Mouse (Mus musculus) cerebellum, postnatal 36 days (tissue): ENCODE measurements at regions not wholly inside any gene's neighbourhood (a gene's known extent, or its start where the extent isn't known, plus 50 kb on each side); places are given as distances from the start of the nearest gene placed in this dataset.
A peak's percentile ranks its signal among the peaks of the same experiment; 100 is the strongest.

ENCODE experiments used
- DNase-seq, 2 experiments: peaks; one replicate each; pipeline ENCODE4 v3.0.0; 2021 to 2022; ENCODE audit warnings: mixed read lengths in 2 of 2

DNA sequence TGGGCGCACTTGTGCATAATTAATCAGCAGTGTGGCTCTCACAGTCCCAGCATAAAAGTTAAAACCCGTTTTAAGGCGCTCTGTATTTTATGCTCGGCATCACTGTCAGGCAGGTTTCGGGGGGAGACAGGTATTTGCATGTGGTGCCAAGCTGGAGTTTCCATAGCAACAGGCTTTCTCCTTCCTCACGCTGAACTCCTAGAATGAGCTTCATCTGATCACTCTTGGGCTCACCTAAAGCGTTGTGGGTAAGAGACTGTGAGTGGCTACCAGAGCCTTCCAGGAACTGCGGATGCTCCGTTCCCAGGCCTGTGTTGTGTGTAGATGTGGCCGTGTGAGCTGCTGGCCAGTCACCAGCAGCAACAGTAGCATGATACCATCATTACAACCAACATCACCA lies 161.5 kb downstream of the Ajap1 start:
- DNase-seq, result no peak

DNA sequence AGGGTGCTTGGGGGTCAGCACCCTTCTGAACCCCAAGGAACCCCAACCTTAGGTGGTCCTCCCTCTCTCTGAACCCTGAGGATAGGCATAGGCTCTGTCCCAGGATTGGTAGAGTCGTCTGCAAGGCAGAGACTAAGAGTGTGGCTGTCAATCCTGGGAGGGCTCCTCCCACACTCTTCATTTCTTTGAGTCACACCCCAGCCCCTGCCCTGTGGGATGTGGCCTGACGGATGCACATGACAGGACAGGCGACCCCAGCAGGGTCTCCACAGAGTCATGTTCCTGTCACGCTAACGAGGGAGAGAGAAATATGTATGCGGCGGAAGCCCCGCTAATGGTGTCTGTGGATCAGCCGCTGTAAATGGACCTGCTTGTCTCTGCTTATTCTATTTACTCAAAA lies 162.0 kb downstream of the Ajap1 start:
- no peak for DNase-seq

DNA sequence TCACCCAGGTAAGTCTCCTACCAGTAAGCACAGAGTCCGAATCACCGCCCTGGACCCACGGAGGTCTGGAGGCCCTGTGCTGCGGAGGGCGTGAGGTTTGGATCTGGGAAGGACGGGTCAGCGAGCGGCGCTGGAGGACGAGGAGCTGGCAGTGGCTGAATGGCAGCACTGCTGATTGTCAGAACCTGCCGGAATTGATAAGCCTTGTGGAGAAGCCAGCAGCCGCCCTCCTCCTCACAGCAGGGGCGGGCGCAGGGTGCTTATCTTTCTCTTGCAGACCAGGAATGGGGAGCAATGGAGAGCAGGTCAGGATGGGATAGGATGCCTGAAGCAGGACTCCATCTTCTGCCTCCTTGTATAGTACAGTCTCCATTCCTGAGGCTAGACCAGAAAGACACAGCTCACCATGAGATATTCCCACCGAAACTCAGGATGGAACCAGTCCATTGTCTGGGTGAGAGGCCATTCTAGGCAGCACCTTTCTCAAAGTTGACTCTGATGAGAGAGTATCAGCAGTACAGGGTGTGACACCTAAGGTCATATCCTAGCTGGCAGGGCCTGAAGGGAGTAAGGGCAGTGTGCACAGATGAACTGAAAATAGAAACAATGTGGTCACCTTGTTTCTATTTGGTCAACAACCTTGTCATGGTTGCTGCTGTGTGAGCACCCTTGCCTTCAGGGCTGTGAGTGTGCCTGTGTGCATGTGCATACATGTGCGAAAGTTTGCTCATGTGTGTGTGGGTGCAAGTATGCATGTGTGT lies 165.5 kb downstream of the Ajap1 start:
- DNase-seq, result no peak

- DNase-seq, result no peak
Observed at GRCm38 (mm10) chr4:153316519-153316918, 166.1 kb downstream of the Ajap1 start.

DNA sequence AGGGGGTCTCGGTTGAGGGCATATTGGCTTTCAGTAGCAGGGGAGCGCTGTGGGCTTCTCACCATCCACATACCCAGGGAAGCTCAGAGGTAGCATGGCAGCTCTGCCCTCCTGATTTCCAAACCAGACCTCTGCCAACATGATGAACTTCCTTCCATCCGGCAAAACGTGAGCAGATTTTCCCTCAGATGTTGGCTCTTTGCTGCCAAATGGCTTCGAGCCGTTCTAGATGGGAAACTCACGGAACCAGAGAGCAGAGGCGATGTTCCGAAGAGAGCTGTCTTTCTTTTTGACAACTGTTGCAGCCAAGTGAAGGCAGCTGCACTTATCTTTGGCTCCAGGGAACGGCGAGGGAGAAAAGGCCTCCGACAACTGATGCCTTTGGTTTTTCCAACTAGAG lies 168.7 kb downstream of the Ajap1 start:
- DNase-seq, result no peak

- no peak for DNase-seq
Observed at GRCm38 (mm10) chr4:153311574-153311973, 171.0 kb downstream of the Ajap1 start.

DNA sequence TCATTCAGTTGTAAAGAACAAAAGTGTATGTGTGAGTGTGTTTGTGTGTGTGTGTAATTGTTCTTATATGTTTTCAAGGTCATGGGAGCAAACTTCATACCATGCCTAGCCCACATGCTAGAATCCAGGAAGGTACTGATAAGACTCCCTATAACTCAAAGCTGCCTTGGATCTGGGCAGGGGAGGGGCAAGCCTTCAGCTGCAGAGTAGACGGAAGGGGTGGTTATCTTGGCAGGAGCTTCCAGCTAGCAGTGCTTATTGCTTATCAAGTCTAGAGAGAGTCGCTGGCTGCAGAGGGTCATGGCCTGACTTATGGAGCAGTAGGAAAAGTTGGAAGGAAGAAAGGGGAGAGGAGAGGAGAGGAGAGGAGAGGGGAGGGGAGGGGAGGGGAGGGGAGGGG lies 172.0 kb downstream of the Ajap1 start:
- no peak for DNase-seq

GRCm38 (mm10) chr4:153303521-153303920 lies 179.1 kb downstream of the Ajap1 start:
- no peak for DNase-seq

DNA sequence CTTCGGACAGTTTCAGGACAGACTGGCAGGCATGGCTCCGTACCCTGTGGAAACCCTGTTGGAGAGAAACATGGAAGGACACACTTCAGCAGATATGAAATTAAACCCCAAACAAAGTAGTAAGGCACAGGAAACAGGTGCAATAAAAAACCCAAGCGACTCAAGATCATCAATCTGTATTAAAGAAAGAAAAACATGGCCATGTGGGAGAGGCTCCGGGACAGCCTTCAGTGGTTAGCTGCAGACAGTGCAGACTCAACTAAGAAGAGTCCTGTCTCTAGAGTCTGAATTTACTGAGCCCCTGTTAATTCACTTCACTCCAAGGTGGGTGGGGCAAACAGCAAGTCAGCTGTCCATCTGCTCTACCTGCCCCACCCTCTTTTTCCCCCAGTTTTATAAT lies 179.8 kb downstream of the Ajap1 start:
- DNase-seq, result no peak

- DNase-seq, result no peak
Observed at GRCm38 (mm10) chr4:153298277-153298676, 184.3 kb downstream of the Ajap1 start.

- DNase-seq, result no peak
Observed at GRCm38 (mm10) chr4:153294828-153295227, 187.8 kb downstream of the Ajap1 start.

GRCm38 (mm10) chr4:153293137-153293536 lies 189.5 kb downstream of the Ajap1 start:
- no peak for DNase-seq

DNA sequence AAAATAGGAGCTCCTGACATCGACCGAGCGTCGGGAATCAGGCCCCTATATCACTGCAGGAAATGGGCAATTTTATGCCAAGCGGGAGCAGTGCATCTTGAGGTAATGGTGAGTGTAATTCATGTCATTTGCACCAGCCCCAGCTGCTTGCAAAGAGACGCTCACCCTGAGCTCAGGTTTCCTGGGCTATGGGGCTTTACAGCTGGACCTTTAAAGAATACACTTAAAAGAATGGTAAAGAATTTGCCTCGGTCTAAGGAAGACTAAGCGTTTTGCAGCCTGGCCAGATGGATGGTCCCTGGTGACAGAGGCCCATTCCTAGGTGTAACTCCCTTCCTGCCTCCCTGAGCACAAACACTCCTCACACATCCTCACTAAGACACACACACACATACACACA lies 194.2 kb downstream of the Ajap1 start:
- DNase-seq, result no peak

DNA sequence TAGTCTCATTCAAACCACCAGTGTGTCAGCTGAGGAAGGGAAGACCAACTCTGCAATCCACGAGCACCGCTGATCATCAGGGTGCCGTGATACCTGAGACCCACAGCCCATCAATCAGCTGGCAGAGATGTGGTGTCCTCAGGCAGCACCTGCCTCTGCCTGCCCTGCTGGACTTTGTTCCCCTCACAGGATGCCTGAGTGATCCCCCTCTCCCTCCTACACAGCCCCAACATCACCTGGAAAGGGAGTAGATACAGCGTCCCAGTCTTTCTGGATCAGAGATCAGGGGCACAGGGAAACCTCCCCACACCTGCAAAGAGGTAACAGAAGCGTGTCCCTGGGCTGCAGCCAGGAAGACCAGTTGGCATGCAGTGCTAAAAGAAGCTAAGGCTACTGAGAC lies 198.4 kb downstream of the Ajap1 start:
- no peak for DNase-seq

- DNase-seq, result peak in 1 of 2 experiments; percentile 4
Observed at GRCm38 (mm10) chr4:153276571-153276970, 206.0 kb downstream of the Ajap1 start.

DNA sequence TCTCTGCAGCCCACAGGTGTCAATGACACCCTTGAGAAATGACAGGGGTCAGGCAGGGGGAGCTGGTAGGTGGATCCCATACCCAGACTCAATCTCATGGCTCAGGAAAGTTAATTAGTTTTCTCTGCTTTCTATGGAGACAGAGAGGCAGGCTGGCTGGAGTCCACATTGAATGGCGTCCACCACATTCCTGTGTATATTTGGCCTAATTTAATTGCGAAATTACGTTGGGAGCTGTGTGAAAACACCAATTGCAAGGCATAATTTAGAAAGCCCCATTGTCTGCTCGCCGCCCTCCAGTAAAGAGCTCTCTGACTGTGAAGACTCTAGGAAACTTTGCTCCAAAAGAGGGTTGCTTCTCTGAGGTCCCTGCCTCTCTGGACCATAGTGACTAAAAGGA lies 211.2 kb downstream of the Ajap1 start:
- no peak for DNase-seq

DNA sequence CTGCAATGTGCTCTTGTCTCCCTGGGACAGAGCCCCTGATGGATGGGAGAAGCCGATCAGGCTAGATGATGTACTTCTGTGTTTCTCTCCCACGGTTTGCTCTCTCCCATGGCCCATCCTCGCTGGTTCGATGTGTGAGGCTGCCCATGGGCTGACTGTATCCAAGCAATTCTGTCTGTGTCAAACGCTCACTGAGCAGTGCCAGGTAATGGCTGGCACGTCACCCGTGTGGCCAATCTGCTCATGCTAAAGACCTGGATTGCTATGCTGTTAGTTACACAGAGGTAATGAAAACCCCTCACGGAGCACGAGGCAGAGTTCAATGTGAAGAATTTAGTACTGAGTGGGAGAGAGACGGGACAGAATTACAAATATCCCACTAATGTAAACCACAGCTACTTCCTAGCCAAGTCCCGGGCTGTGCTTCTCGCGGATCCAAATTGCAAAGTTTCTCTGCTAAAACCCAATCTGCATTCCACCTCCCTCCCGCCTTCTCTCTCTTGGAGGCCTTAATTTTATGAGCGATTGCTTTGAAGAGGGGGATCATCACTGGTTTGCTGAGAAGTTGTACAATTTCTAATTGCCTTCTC lies 219.3 kb downstream of the Ajap1 start:
- DNase-seq, result no peak

DNA sequence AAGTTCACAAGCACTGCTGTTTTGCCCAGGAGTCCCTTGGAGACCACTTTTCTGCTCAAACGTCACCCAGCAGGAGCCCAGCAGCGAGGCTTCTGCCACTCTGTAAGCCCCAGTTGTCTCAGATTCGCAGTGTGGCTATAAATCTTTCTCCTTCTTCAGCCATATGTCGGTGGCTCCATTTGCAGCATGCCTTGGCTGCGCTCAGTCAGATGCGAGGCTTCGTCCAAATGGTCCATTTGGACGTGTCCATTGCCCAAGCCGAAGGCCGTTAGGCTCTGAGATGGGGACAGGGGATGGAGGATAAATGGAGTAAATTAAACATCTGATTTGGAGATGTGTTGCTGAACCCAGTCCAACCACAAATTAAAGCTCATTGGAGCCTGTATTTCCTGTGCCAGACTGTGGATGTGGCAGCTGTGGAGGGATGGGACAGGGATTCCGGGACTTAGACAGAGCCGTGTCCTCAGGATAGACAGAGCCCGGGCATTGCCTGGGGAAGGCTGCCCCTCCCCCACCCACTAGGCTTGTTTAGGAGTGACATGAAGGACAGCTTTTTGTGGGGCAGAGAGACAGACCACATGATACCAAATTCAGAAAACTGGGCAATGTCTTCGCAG lies 221.6 kb downstream of the Ajap1 start:
- DNase-seq, result no peak

GRCm38 (mm10) chr4:153251943-153252342 lies 230.7 kb downstream of the Ajap1 start:
- DNase-seq, result no peak

GRCm38 (mm10) chr4:153251311-153251710 lies 231.3 kb downstream of the Ajap1 start:
- DNase-seq, result no peak

DNA sequence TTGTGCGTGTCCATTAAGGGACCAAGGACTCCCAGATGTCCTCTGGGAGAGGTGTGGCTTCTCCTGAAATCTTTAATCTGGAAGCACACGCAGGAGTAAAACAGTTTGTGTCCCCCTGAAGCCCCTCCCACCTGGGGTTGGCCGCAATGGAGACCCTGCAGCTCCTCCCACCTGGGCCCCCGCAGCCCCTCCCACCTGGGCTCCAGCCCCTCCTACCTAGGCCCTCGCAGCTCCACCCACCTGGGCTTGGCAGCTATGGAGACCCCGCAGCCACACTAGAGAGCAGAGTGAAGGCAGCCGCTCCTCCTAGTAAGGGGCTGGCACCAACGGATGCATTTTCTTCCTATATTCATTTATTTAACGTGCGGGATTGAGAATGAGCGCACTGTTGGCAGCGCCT lies 245.9 kb downstream of the Ajap1 start:
- no peak for DNase-seq

- DNase-seq, result no peak
Observed at GRCm38 (mm10) chr4:153233762-153234161, 248.8 kb downstream of the Ajap1 start.

GRCm38 (mm10) chr4:153229221-153229620 lies 253.4 kb downstream of the Ajap1 start:
- no peak for DNase-seq

- DNase-seq, result no peak
Observed at GRCm38 (mm10) chr4:153227680-153228420, 254.8 kb downstream of the Ajap1 start.
